Mouse (Mus musculus) cortical plate, adult 2 months (tissue): ENCODE results near the gene Btbd8. TPM values are rescaled to one million over a fixed set of nuclear protein-coding genes. Genes with fewer than 3 reads are reported as not detected.

Experiments
- H3K27ac ChIP-seq: fragments of 200-500 bp; 2 replicates; pipeline ENCODE4 v1.5.1; 2012; ENCODE audit warnings: low read length, control low read depth, inconsistent platforms; ENCODE audit not compliant: insufficient read depth
- H3K4me1 ChIP-seq: fragments of 200-500 bp; 2 replicates; pipeline ENCODE4 v1.6.1; 2011; ENCODE audit warnings: low read length; ENCODE audit not compliant: control insufficient read depth, insufficient read depth
- H3K4me3 ChIP-seq: fragments of 200-500 bp; 2 replicates; pipeline ENCODE4 v1.5.1; 2011; ENCODE audit warnings: mild to moderate bottlenecking, low read length, control low read depth; ENCODE audit not compliant: insufficient read depth
- CTCF ChIP-seq: fragments of 200-500 bp; IDR thresholded peaks from 2 replicates; pipeline ENCODE4 v1.5.1; 2011; ENCODE audit warnings: mild to moderate bottlenecking, control low read depth, low read length; ENCODE audit not compliant: insufficient read depth; ENCODE audit errors: extremely low read depth
- POLR2A ChIP-seq: fragments of 200-500 bp; IDR thresholded peaks from 2 replicates; pipeline ENCODE4 v1.6.1; 2011; ENCODE audit warnings: mild to moderate bottlenecking, low read length, control low read depth; ENCODE audit not compliant: insufficient read depth; ENCODE audit errors: extremely low read depth
- polyA plus RNA-seq: library from polyadenylated mRNA; depleted of rRNA; stranded (reverse); fragments of >200 nt; gene quantifications from 2 replicates; pipeline ENCODE4 v1.2.3, GENCODE M21; 2012; rRNA removed

The Btbd8 gene
- polyA plus RNA-seq = 96.9 and 98.0 TPM in 2 replicates

GRCm38 (mm10) chr5:107437464-107438281 is at the start of gene Btbd8:
Btbd8 (plus strand) TSS chr5:107437997.
- Histone ChIP-seq H3K27ac (peak within 1 kb of the TSS; percentile 94), H3K4me3 (peak within 1 kb of the TSS; percentile 45), H3K4me1 (peaks cover 2% of the 10 kb centered on the region; the same call in 1 of the 2 replicates)
- peak; percentile 54; the same call in 1 of the 2 replicates for TF ChIP-seq POLR2A
- TF ChIP-seq CTCF = no peak

DNA sequence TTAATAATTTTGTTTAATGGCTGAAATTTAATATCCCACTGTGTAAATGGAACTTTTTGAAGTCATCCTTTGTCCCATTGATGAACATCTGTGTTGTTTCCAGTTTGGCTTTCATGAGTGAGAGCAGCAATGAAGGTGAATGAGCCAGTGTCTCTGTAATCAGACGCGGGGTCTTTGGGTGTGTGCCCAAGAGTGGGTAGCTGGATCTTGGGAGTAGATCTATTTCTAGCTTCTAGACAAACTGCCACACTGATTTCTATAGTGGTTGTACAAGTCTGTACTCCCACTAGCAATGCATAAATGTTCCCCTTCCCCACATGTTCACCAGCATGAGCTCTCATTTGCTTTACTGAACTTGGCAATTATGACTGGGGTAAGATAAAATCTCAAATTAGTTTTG is 48.4 kb upstream of the Btbd8 start:
- no peak for TF ChIP-seq CTCF
- no peak for TF ChIP-seq POLR2A
- no peak overlapping the region for H3K27ac ChIP-seq
- H3K4me3 ChIP-seq = no peak overlapping the region
- H3K4me1 ChIP-seq = 0 out of 2 replicates have a peak, but pooled peaks cover 1% of the 10 kb centered on the region

DNA sequence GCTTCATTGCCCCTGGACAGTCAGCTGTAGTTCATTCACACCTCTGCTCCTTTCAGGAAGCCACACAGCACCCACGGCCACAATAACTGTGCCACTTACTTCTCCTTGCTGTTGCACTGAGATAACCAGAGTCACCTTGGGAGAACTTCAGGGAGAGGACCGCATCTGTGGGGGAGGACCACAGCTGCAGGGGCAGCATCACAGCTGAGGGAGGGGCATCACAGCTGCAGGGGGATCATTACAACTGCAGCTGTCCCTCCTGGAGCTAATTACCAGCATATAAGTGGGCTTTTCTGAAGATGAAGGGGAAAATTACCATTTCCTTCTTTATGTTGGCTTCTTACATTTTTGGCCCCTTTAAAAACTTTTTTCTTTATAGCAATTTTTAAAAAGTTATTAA is 43.4 kb upstream of the Btbd8 start:
- no peak overlapping the region for H3K27ac ChIP-seq
- TF ChIP-seq CTCF (no peak), POLR2A (no peak)
- H3K4me1 ChIP-seq = no peaks in the 10 kb centered on the region
- H3K4me3 ChIP-seq = no peak overlapping the region

- TF ChIP-seq POLR2A = no peak
- Histone ChIP-seq H3K4me1 (peaks cover 8% of the 10 kb centered on the region; the same call in 1 of the 2 replicates), H3K27ac (peak within 1 kb of the TSS; percentile 98), H3K4me3 (peak within 1 kb of the TSS; percentile 98)
These were observed 35.4 kb upstream of the Btbd8 start, which contains the start of gene Ephx4 for GRCm38 (mm10) chr5:107402436-107402835. Ephx4 (plus strand) TSS chr5:107402736.

GRCm38 (mm10) chr5:107403011-107403946 is 34.5 kb upstream of the Btbd8 start:
- Histone ChIP-seq H3K4me3 (peak overlapping the region; percentile 98), H3K27ac (peak overlapping the region; percentile 98), H3K4me1 (peaks cover 11% of the 10 kb centered on the region)
- TF ChIP-seq CTCF = no peak
- TF ChIP-seq POLR2A = no peak

DNA sequence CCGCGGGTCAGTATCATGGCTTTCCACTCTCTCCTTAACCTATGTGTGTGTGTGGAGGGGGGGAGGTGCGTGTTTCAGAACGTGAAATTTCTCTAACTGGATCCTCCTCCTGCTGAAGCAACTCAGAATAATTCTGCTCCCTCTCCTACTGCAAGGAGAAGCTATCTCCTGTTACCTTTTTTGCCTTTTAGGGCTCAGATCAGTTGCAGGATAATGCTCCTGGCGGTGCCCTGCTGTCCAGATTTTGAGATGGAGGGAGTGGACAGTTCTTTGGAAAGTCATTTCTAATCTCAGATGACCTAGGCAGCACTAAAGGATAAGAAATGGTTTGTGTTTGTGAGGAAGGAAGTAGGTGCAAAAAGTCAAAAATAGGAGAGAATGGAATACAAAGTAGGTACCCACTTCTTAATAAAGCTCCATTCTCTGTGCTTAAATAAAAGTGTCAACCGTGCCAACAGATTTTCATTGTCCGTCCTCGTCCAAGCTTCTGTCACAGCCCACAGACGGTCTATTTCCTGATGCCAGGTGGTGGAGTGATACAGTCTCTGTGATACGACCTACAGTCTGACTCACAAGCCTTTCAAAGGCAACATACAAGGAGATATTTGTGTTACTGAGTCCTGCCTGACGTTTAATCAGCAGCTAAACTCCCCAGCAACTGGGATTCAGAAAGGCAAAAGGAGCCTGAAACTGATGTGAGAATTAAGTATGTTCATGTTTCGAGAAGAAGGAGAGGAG is 33.7 kb upstream of the Btbd8 start:
- peaks cover 11% of the 10 kb centered on the region for H3K4me1 ChIP-seq
- H3K27ac ChIP-seq = peak overlapping the region; percentile 98
- peak overlapping the region; percentile 98 for H3K4me3 ChIP-seq
- TF ChIP-seq POLR2A (peak; percentile 66; the same call in 1 of the 2 replicates), CTCF (no peak)

- Histone ChIP-seq H3K27ac (peak overlapping the region; percentile 100), H3K4me1 (peaks cover 12% of the 10 kb centered on the region), H3K4me3 (peak overlapping the region; percentile 49)
- TF ChIP-seq POLR2A = peak; percentile 76; the same call in 1 of the 2 replicates
- no peak for TF ChIP-seq CTCF
These were observed 32.4 kb upstream of the Btbd8 start for GRCm38 (mm10) chr5:107405361-107405760.

DNA sequence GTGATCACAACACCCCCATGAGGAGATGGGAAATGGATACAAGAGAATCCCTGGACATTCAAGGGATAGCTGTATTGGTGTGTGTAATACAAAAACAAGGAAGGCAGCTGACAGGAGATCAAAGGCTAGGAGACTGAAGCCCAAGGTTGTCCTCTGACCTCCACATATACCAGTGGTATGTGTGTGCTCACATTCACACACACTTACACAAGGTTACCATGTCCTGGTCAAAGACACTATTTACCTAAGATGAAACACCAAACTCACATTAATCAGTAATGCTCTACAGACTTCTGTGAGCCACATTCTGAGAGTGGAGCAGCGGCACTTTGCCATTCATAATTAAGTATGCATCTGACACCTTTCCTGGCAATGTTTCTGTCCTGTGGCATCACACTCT is 27.5 kb upstream of the Btbd8 start:
- no peak for TF ChIP-seq POLR2A
- TF ChIP-seq CTCF = no peak
- peak overlapping the region; percentile 53 for H3K27ac ChIP-seq
- no peak overlapping the region for H3K4me3 ChIP-seq
- H3K4me1 ChIP-seq = peaks cover 16% of the 10 kb centered on the region

- Histone ChIP-seq H3K27ac (no peak overlapping the region), H3K4me1 (peaks cover 18% of the 10 kb centered on the region), H3K4me3 (no peak overlapping the region)
- no peak for TF ChIP-seq CTCF
- TF ChIP-seq POLR2A = no peak
These were observed 26.5 kb upstream of the Btbd8 start for GRCm38 (mm10) chr5:107411326-107411725.
